Mouse (Mus musculus) erythroblast, embryonic 14.5 days (primary cell): ENCODE data around the gene Zfp362.

Source experiments
- GATA1 ChIP-seq: IDR thresholded peaks from 2 replicates; pipeline ENCODE4 v1.6.1; 2012; ENCODE audit warnings: low read length, inconsistent platforms, mixed read lengths
- TAL1 ChIP-seq: IDR thresholded peaks from 3 replicates; pipeline ENCODE4 v1.6.1; 2012; ENCODE audit warnings: low read length, inconsistent platforms, mixed read lengths

DNA sequence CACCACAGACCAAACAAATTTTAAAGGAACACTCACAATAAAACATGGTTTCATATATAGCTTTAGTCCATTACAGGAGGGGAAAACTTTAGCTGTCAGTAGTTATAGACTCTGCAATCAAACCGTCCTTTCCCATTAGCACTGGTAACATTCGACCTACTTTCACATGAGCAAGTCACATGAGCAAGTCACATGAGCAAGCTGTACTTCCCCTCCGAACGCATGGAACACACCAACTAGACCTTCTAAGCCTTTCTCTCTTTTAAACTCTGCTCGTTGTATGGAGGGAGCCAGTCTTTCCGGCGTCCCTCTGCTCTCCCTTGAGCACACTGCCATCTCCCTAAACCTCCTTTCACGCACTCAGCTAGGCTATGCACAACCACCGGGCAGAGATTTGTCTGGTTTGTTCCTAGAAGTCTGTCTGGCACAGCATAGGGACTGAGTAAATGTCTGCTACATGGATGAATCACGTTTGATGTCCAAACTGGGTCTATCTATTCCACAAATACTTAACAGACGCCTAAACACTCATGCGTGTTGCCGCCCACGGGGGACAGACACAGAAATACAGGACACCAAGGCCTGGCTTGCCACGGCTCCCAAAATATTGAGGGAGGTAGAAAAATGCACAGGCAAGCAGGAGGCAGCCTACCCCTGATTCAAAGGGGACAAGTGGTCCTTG is 20.8 kb downstream of the Zfp362 start:
- TF ChIP-seq TAL1: no peak
- no peak for TF ChIP-seq GATA1
